Mouse (Mus musculus): Measurements from ENCODE around the gene Atp2a2. TPM values are rescaled to one million over a fixed set of nuclear protein-coding genes. Genes with fewer than 3 reads are reported as not detected.

Atp2a2 gene
- 32.2 and 34.2 TPM in 2 replicates for polyA plus RNA-seq (2015; fragmentation: Nextera tagmentation; extraction: Ambion mirVana)

GRCm38 (mm10) chr5:122502077-122502941, at the start of gene Atp2a2:
TSS of gene Atp2a2 (minus strand) at chr5:122502225.
- peaks cover 40% of the 10 kb centered on the region for H3K4me1 ChIP-seq
- H3K36me3 ChIP-seq (ENCODE audit: poor library complexity, severe bottlenecking), result peaks cover 9% of the 10 kb centered on the region; the same call in 1 of the 2 replicates
- peak within 1 kb of the TSS; percentile 86 for H3K4me3 ChIP-seq
- H3K9me3 ChIP-seq (replicated peaks), result no peaks in the 10 kb centered on the region
- H3K4me2 ChIP-seq, result peak within 1 kb of the TSS; percentile 72
- peak within 1 kb of the TSS; percentile 99 for H3K27ac ChIP-seq
- peak; percentile 94 for ATAC-seq
- WGBS, result under 1% methylated on average over 64 of the region's 113 CpGs
- H3K27me3 ChIP-seq, result no peaks in the 10 kb centered on the region
- H3K9ac ChIP-seq, result peak within 1 kb of the TSS; percentile 99

GRCm38 (mm10) chr5:122550460-122550859, 48.4 kb upstream of the Atp2a2 start:
- peaks cover 4% of the 10 kb centered on the region; the same call in 1 of the 2 replicates for H3K4me1 ChIP-seq
- WGBS, result 68% methylated on average over 8 of the region's 8 CpGs
- H3K9me3 ChIP-seq (replicated peaks), result no peaks in the 10 kb centered on the region
- no peaks in the 10 kb centered on the region for H3K27me3 ChIP-seq
- peaks cover 15% of the 10 kb centered on the region for H3K36me3 ChIP-seq (ENCODE audit: poor library complexity, severe bottlenecking)
- H3K9ac ChIP-seq, result no peak overlapping the region
- no peak overlapping the region for H3K27ac ChIP-seq
- H3K4me3 ChIP-seq, result no peak overlapping the region
- no peak overlapping the region for H3K4me2 ChIP-seq
- ATAC-seq, result no peak

DNA sequence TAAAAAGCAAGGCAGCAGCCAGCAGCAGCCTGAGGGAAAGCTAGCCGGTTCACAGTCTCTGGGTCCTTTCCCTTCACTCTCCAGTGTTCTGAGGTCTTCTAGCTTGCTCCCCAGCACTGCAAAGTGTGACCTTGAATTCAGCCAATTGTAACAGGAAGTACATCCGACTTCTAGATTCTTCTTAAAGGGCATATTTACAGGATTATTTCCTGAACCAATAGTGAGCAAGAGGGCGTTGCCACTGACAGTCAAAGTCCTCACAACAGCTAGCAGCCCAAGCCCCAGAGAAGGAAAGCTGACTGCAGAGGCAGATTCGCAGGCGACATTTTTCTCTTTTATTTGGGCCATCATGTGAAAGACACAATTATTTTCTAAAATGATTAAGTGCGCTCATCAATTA, 46.6 kb upstream of the Atp2a2 start:
- Histone ChIP-seq H3K36me3 (ENCODE audit: poor library complexity, severe bottlenecking) (peaks cover 10% of the 10 kb centered on the region; the same call in 1 of the 2 replicates), H3K4me2 (no peak overlapping the region), H3K27ac (no peak overlapping the region; the same call in none of the 2 replicates), H3K9me3 (replicated peaks) (no peaks in the 10 kb centered on the region), H3K4me3 (no peak overlapping the region), H3K27me3 (no peaks in the 10 kb centered on the region), H3K9ac (no peak overlapping the region), H3K4me1 (peaks cover 4% of the 10 kb centered on the region; the same call in 1 of the 2 replicates)
- no peak for ATAC-seq
- WGBS, result 67% methylated on average over 6 of the region's 6 CpGs

DNA sequence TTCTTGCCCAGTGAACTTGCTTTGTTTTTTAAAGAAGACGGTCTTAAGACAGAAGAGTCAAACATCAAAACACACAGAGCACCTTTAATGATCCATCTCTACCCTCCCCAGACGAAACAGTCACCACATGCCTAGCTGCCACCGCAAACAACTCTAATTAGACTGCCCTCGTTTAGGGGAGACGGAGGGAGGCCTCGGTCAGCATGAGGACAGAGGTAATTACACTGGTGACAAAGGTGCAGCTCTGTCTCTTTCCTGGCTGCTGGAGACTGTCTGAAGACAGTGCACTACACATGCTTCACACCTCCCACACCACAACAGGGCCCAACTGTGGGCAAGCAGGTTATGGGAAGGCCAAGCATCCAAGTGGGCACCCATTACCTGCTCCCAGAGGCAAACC, 45.8 kb upstream of the Atp2a2 start:
- peaks cover 4% of the 10 kb centered on the region; the same call in 1 of the 2 replicates for H3K4me1 ChIP-seq
- H3K4me3 ChIP-seq, result no peak overlapping the region
- H3K9me3 ChIP-seq (replicated peaks), result no peaks in the 10 kb centered on the region
- H3K27ac ChIP-seq, result no peak overlapping the region
- WGBS, result 27% methylated on average over 6 of the region's 6 CpGs
- no peaks in the 10 kb centered on the region for H3K27me3 ChIP-seq
- no peak for ATAC-seq
- 0 out of 2 replicates have a peak, but pooled peaks cover 6% of the 10 kb centered on the region for H3K36me3 ChIP-seq (ENCODE audit: poor library complexity, severe bottlenecking)
- H3K4me2 ChIP-seq, result no peak overlapping the region
- no peak overlapping the region for H3K9ac ChIP-seq

GRCm38 (mm10) chr5:122547251-122547714, 45.3 kb upstream of the Atp2a2 start:
- peaks cover 4% of the 10 kb centered on the region; the same call in 1 of the 2 replicates for H3K4me1 ChIP-seq
- ATAC-seq, result no peak
- H3K9me3 ChIP-seq (replicated peaks), result no peaks in the 10 kb centered on the region
- no peak overlapping the region for H3K4me3 ChIP-seq
- H3K27ac ChIP-seq, result no peak overlapping the region
- 0 out of 2 replicates have a peak, but pooled peaks cover 6% of the 10 kb centered on the region for H3K36me3 ChIP-seq (ENCODE audit: poor library complexity, severe bottlenecking)
- no peaks in the 10 kb centered on the region for H3K27me3 ChIP-seq
- 58% methylated on average over 7 of the region's 7 CpGs for WGBS
- no peak overlapping the region for H3K4me2 ChIP-seq
- H3K9ac ChIP-seq, result no peak overlapping the region

DNA sequence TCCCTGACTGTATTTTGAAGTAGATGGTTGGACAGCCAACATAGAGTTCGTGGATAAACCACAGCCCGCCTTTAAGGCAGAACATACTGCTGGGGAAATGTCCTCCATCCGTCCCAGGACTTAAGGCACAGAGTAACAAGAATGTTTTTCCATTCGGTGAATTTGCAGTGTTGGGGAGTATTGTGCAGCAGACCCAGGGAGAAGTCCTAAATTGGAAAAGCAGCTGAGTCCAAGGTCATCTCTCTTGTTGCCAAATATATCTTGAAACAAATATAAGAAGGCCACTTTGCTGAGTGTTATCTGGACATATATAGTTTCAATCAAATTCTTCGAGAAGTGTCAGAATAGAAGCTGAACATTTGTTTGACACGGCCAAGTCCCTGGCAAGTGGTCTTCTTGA, 41.4 kb upstream of the Atp2a2 start:
- Histone ChIP-seq H3K9ac (no peak overlapping the region), H3K4me2 (no peak overlapping the region), H3K27me3 (no peaks in the 10 kb centered on the region), H3K9me3 (replicated peaks) (no peaks in the 10 kb centered on the region), H3K27ac (no peak overlapping the region), H3K36me3 (ENCODE audit: poor library complexity, severe bottlenecking) (peaks cover 14% of the 10 kb centered on the region; the same call in 1 of the 2 replicates), H3K4me1 (peaks cover 4% of the 10 kb centered on the region; the same call in 1 of the 2 replicates), H3K4me3 (no peak overlapping the region)
- no peak for ATAC-seq
- WGBS, result 96% methylated on average over 6 of the region's 6 CpGs

DNA sequence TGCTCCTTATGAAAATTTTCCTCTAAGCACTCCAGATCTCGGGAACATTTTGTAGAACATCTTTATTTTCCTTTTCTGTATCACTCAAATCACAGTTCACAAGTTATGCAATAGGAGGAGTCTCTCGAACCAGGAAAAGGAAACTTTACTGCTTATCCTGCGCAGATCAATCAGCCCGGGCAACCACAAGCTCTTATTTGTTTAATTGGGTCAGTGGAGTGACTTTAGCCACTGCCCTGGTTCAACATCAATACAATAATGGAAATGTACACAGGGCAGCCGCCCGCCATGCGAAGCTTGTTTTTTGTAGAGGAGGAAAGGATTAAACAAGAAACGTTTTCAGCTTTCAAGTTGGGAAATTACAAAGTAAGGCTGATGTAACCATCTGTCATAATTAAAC, 39.8 kb upstream of the Atp2a2 start:
- Histone ChIP-seq H3K4me2 (no peak overlapping the region), H3K9ac (no peak overlapping the region), H3K27me3 (no peaks in the 10 kb centered on the region), H3K4me1 (no peaks in the 10 kb centered on the region), H3K9me3 (replicated peaks) (no peaks in the 10 kb centered on the region), H3K36me3 (ENCODE audit: poor library complexity, severe bottlenecking) (peaks cover 17% of the 10 kb centered on the region), H3K27ac (no peak overlapping the region), H3K4me3 (no peak overlapping the region)
- 89% methylated on average over 8 of the region's 8 CpGs for WGBS
- ATAC-seq, result no peak

GRCm38 (mm10) chr5:122538077-122538476, 36.1 kb upstream of the Atp2a2 start:
- no peak overlapping the region for H3K4me2 ChIP-seq
- H3K27me3 ChIP-seq, result no peaks in the 10 kb centered on the region
- no peak overlapping the region for H3K9ac ChIP-seq
- H3K4me3 ChIP-seq, result no peak overlapping the region
- no peaks in the 10 kb centered on the region for H3K4me1 ChIP-seq
- no peak for ATAC-seq
- WGBS, result 91% methylated on average over 11 of the region's 11 CpGs
- H3K36me3 ChIP-seq (ENCODE audit: poor library complexity, severe bottlenecking), result peaks cover 17% of the 10 kb centered on the region
- no peak overlapping the region for H3K27ac ChIP-seq
- no peaks in the 10 kb centered on the region for H3K9me3 ChIP-seq (replicated peaks)

DNA sequence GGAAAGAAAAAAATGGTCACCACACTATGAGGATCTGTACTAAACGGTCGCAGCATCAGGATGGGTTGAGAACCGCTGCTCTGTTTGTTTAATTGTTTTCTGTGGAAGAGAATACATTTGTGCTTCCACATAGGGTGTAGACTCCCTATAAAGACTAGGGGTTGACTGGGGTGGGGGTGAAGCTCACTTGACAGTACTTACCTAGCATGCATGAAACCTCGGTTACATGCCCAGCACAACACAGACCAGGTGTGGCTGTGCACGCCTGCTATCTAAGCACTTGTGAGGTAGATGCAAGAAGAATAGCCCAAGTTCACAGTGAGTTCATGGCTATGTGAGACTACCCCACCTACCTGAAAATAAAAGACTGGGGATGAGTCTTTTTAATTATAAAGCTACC, 35.6 kb upstream of the Atp2a2 start:
- Histone ChIP-seq H3K27me3 (no peaks in the 10 kb centered on the region), H3K9ac (no peak overlapping the region), H3K27ac (no peak overlapping the region), H3K4me1 (no peaks in the 10 kb centered on the region), H3K9me3 (replicated peaks) (no peaks in the 10 kb centered on the region), H3K4me2 (no peak overlapping the region), H3K4me3 (no peak overlapping the region), H3K36me3 (ENCODE audit: poor library complexity, severe bottlenecking) (peaks cover 17% of the 10 kb centered on the region)
- WGBS, result 96% methylated on average over 5 of the region's 5 CpGs
- no peak for ATAC-seq

- WGBS, result 84% methylated on average over 8 of the region's 8 CpGs
- peaks cover 5% of the 10 kb centered on the region for H3K36me3 ChIP-seq (ENCODE audit: poor library complexity, severe bottlenecking)
- H3K9ac ChIP-seq, result no peak overlapping the region
- H3K9me3 ChIP-seq (replicated peaks), result no peaks in the 10 kb centered on the region
- no peaks in the 10 kb centered on the region for H3K4me1 ChIP-seq
- no peak for ATAC-seq
- no peak overlapping the region for H3K27ac ChIP-seq
- H3K27me3 ChIP-seq, result no peaks in the 10 kb centered on the region
- no peak overlapping the region for H3K4me2 ChIP-seq
- no peak overlapping the region for H3K4me3 ChIP-seq
These were observed 31.9 kb upstream of the Atp2a2 start for GRCm38 (mm10) chr5:122533884-122534283.

DNA sequence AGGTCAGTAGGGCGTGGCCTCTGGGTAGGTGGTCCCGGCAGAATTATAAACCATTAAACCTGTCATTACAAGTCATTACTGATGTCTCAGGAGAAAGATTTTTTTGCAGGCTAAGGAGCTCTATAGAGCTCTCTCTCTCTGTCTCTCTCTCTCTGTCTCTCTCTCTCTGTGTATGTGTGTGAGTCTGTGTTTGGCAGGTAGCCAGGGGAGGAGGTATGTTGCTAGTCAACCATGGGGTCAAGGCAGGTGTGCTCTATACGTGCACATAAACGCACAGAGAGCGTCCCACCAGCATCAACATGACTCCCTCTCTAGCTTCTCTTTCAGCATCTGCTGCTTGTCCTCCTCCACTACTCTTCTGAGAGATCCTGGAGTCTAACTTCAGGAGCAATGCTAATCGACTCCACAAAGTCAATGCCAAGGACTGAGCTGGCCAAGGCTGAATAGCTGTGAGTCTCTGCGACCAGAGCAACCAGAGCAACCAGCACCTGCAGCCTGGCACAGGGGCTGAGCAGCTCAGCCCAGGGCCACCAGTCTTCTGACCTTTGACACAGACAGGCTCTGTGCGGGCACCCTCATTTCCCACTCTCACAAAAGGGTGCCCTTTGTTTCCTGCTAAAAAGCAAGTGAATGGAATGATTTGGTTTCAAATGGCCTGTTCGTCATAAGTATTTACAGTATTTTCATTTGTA, 28.0 kb upstream of the Atp2a2 start:
- WGBS, result 81% methylated on average over 9 of the region's 9 CpGs
- no peaks in the 10 kb centered on the region for H3K9me3 ChIP-seq (replicated peaks)
- no peak for ATAC-seq
- no peak overlapping the region for H3K4me2 ChIP-seq
- no peak overlapping the region for H3K4me3 ChIP-seq
- peaks cover 9% of the 10 kb centered on the region for H3K4me1 ChIP-seq
- H3K9ac ChIP-seq, result no peak overlapping the region
- 0 out of 2 replicates have a peak, but pooled peaks cover 5% of the 10 kb centered on the region for H3K36me3 ChIP-seq (ENCODE audit: poor library complexity, severe bottlenecking)
- no peak overlapping the region for H3K27ac ChIP-seq
- H3K27me3 ChIP-seq, result no peaks in the 10 kb centered on the region

- WGBS, result 63% methylated on average over 3 of the region's 3 CpGs
- H3K36me3 ChIP-seq (ENCODE audit: poor library complexity, severe bottlenecking), result 0 out of 2 replicates have a peak, but pooled peaks cover 5% of the 10 kb centered on the region
- H3K4me3 ChIP-seq, result no peak overlapping the region
- no peak for ATAC-seq
- H3K27me3 ChIP-seq, result no peaks in the 10 kb centered on the region
- no peak overlapping the region for H3K4me2 ChIP-seq
- H3K9ac ChIP-seq, result no peak overlapping the region
- H3K9me3 ChIP-seq (replicated peaks), result no peaks in the 10 kb centered on the region
- no peak overlapping the region for H3K27ac ChIP-seq
- peaks cover 9% of the 10 kb centered on the region for H3K4me1 ChIP-seq
These were observed 27.3 kb upstream of the Atp2a2 start for GRCm38 (mm10) chr5:122529316-122529715.
